In genomic region chr17:86218553-86218952, GRCm38 (mm10) we compare ENCODE assay signal across 25 mouse cellular contexts. TPM values are rescaled to one million over a fixed set of nuclear protein-coding genes. Genes with fewer than 3 reads are reported as not detected.
A peak's percentile ranks its signal among the peaks of the same experiment; 100 is the strongest.
DNase-seq lines count a peak whose midpoint lies in the region; ATAC-seq and TF ChIP-seq lines count a peak whose summit lies in the region.
"Had no signal": no experiment of that assay in that cellular context is flagged by ENCODE, and none has a peak within 500 bp of the region (broad histone marks: within the 10 kb centered on the region; RNA-seq: fewer than 3 reads in every experiment).

No protein-coding gene starts in this region.

- WGBS in lung, embryonic 14.5 days, result 81% methylated on average over 11 of the region's 11 CpGs

- no peak overlapping the region for H3K4me2 ChIP-seq in lung, embryonic 14.5 days
- H3K4me2 ChIP-seq: embryonic facial prominence, embryonic 12.5 days; embryonic facial prominence, embryonic 15.5 days; heart, embryonic 12.5 days; heart, embryonic 15.5 days; hindbrain, embryonic 13.5 days had no signal

- H3K27ac ChIP-seq in lung, embryonic 14.5 days (ENCODE audit: low read depth), result no peak overlapping the region
- H3K27ac ChIP-seq: embryonic facial prominence, embryonic 12.5 days; embryonic facial prominence, embryonic 15.5 days; heart, embryonic 15.5 days; hindbrain, embryonic 10.5 days; hindbrain, embryonic 13.5 days had no signal

- no peak for ATAC-seq in lung, embryonic 14.5 days (ENCODE audit: insufficient read depth)
- ATAC-seq in common myeloid progenitor, adult 5-6 weeks (replicated peaks; ENCODE audit: low read depth, poor library complexity, severe bottlenecking), result peak; percentile 55
- ATAC-seq in megakaryocyte progenitor cell, adult 5-6 weeks (replicated peaks; ENCODE audit: poor library complexity), result peak; percentile 19
- ATAC-seq: forebrain, embryonic 14.5 days; forebrain, postnatal 0 days; hindbrain, embryonic 16.5 days; Patski had no signal

- H3K4me1 ChIP-seq in lung, embryonic 14.5 days (ENCODE audit: insufficient read depth), result no peaks in the 10 kb centered on the region
- H3K4me1 ChIP-seq: embryonic facial prominence, embryonic 15.5 days; heart, embryonic 15.5 days had no signal

- H3K9ac ChIP-seq in lung, embryonic 14.5 days, result no peak overlapping the region
- H3K9ac ChIP-seq: embryonic facial prominence, embryonic 12.5 days; embryonic facial prominence, embryonic 15.5 days; forebrain, postnatal 0 days; heart, embryonic 12.5 days; heart, embryonic 15.5 days; hindbrain, embryonic 13.5 days had no signal

- H3K9me3 ChIP-seq in lung, embryonic 14.5 days (ENCODE audit: low read depth, low read length), result no peaks in the 10 kb centered on the region
- H3K9me3 ChIP-seq: embryonic facial prominence, embryonic 12.5 days; embryonic facial prominence, embryonic 15.5 days; heart, embryonic 12.5 days; heart, embryonic 15.5 days; hindbrain, embryonic 10.5 days; hindbrain, embryonic 13.5 days had no signal

- H3K36me3 ChIP-seq in lung, embryonic 14.5 days (ENCODE audit: insufficient read depth), result no peaks in the 10 kb centered on the region
- H3K36me3 ChIP-seq: embryonic facial prominence, embryonic 12.5 days; embryonic facial prominence, embryonic 15.5 days; heart, embryonic 12.5 days; heart, embryonic 15.5 days; hindbrain, embryonic 10.5 days; hindbrain, embryonic 13.5 days had no signal

- TF ChIP-seq CTCF in lung, embryonic 14.5 days (IDR thresholded peaks at IDR 0.05; ENCODE audit: low read depth), result 0 out of 2 replicates have a peak, but pooled peaks have one; percentile 1

- no peak overlapping the region for H3K4me3 ChIP-seq in lung, embryonic 14.5 days (ENCODE audit: low read depth, low read length)
- H3K4me3 ChIP-seq: embryonic facial prominence, embryonic 12.5 days; embryonic facial prominence, embryonic 15.5 days; heart, embryonic 12.5 days; heart, embryonic 15.5 days; hindbrain, embryonic 10.5 days; hindbrain, embryonic 13.5 days had no signal

- no peak for DNase-seq in lung, embryonic 14.5 days
- no peak for DNase-seq in lung, postnatal 10 days
- no peak for DNase-seq in spleen, postnatal 4 days (ENCODE audit: low spot score in 2 of 2)
- no peak for DNase-seq in right cerebral cortex, postnatal 10 days (ENCODE audit: low spot score in 2 of 2)
- DNase-seq: adrenal gland, postnatal 10 days; adrenal gland, postnatal 36 days; cerebellum, adult 18-20 months; cerebellum, adult 9-10 months; cerebellum, postnatal 14 days; forebrain, postnatal 0 days; gastrocnemius, postnatal 10 days; heart, adult 18-20 months; heart, postnatal 10 days; heart, postnatal 36 days had no signal

- H3K27me3 ChIP-seq in lung, embryonic 14.5 days (ENCODE audit: insufficient read depth, low read length), result no peaks in the 10 kb centered on the region
- H3K27me3 ChIP-seq: embryonic facial prominence, embryonic 12.5 days; embryonic facial prominence, embryonic 15.5 days; heart, embryonic 12.5 days; heart, embryonic 15.5 days; hindbrain, embryonic 13.5 days; Patski had no signal

RNA-seq across cellular contexts. Expression of gene Prkce, which starts 51.0 kb away (rescaled TPM):
- polyA plus RNA-seq in lung, embryonic 14.5 days (2014; fragmentation: Nextera tagmentation; extraction: Ambion mirVana), result 10.1 and 10.8 TPM in 2 replicates
- total RNA-seq in common myeloid progenitor, adult 5-6 weeks (2017), result 6.4 and 9.7 TPM in 2 replicates
- total RNA-seq in megakaryocyte progenitor cell, adult 5-6 weeks (2015), result 4.2 and 4.8 TPM in 2 replicates
- total RNA-seq in megakaryocyte progenitor cell, adult 5-6 weeks (2017), result 1.7 and 3.1 TPM in 2 replicates
